Mouse (Mus musculus) MEL (cell line): ENCODE measurements around the gene Hpcal4. TPM values are rescaled to one million over a fixed set of nuclear protein-coding genes. Genes with fewer than 3 reads are reported as not detected.

Experiments used
- DNase-seq: peaks from one replicate; pipeline ENCODE4 v3.0.0; 2011; ENCODE audit warnings: low read depth, low spot score
- H3K27ac ChIP-seq: 2 replicates; pipeline ENCODE4 v1.5.1; 2012; ENCODE audit warnings: low read depth, mild to moderate bottlenecking, control low read depth, low read length, moderate library complexity; ENCODE audit not compliant: control insufficient read depth
- H3K27me3 ChIP-seq, 2 experiments: fragments of 150-350 bp in 1 of 2; sonication (generic) in 1 of 2; 2 replicates each; pipeline ENCODE4 v1.6.1; 2012; ENCODE audit warnings: low read length in 2 of 2, mild to moderate bottlenecking in 2 of 2, improper control_type of control experiment in 1 of 2, moderate library complexity in 1 of 2; ENCODE audit not compliant: insufficient read depth in 2 of 2, control insufficient read depth in 1 of 2
- H3K36me3 ChIP-seq, 2 experiments: 2 replicates each; pipeline ENCODE4 v1.6.1; 2012 to 2014; ENCODE audit warnings: low read length in 2 of 2, improper control_type of control experiment in 1 of 2, inconsistent platforms in 1 of 2, mild to moderate bottlenecking in 1 of 2; ENCODE audit not compliant: insufficient read depth in 2 of 2, control insufficient read depth in 1 of 2
- H3K4me1 ChIP-seq, 2 experiments: fragments of 150-350 bp in 1 of 2; sonication (generic) in 1 of 2; 2 replicates each; pipeline ENCODE4 v1.6.1; 2012; ENCODE audit warnings: low read length in 2 of 2, improper control_type of control experiment in 1 of 2, mild to moderate bottlenecking in 1 of 2; ENCODE audit not compliant: insufficient read depth in 2 of 2, control insufficient read depth in 1 of 2
- H3K4me3 ChIP-seq, 2 experiments: fragments of 150-350 bp in 1 of 2; sonication (generic) in 1 of 2; 2 replicates each; pipeline ENCODE4 v1.5.1; 2012; ENCODE audit warnings: low read depth in 2 of 2, low read length in 2 of 2, mild to moderate bottlenecking in 2 of 2, moderate library complexity in 2 of 2, control low read depth in 1 of 2, improper control_type of control experiment in 1 of 2; ENCODE audit not compliant: control insufficient read depth in 1 of 2, insufficient read depth in 1 of 2
- H3K79me2 ChIP-seq: 2 replicates; pipeline ENCODE4 v1.6.1; 2012; ENCODE audit warnings: mild to moderate bottlenecking, low read length, moderate library complexity; ENCODE audit not compliant: control insufficient read depth, poor library complexity, insufficient read depth
- H3K9ac ChIP-seq: 2 replicates; pipeline ENCODE4 v1.6.1; 2012; ENCODE audit warnings: low read depth, mild to moderate bottlenecking, control low read depth, low read length, moderate library complexity; ENCODE audit not compliant: control insufficient read depth, poor library complexity, severe bottlenecking
- H3K9me3 ChIP-seq: fragments of 150-350 bp; sonication (generic); replicated peaks from 2 replicates; pipeline ENCODE4 v1.6.1; 2012; ENCODE audit warnings: mild to moderate bottlenecking, low read length, improper control_type of control experiment, moderate library complexity; ENCODE audit not compliant: insufficient read depth
- BHLHE40 ChIP-seq: IDR thresholded peaks from 2 replicates; pipeline ENCODE4 v1.6.1; 2012; ENCODE audit warnings: low read depth, mild to moderate bottlenecking, inconsistent platforms, low read length, improper control_type of control experiment, borderline replicate concordance
- CHD2 ChIP-seq: IDR thresholded peaks from 2 replicates; pipeline ENCODE4 v1.6.1; 2011; ENCODE audit warnings: low read length, improper control_type of control experiment
- CTCF ChIP-seq, 3 experiments: IDR thresholded peaks in 2 of 3; conservative IDR thresholded peaks in 1 of 3; 2 replicates each; pipeline ENCODE4 v1.5.1; 2011 to 2012; ENCODE audit warnings: low read length in 3 of 3, low read depth in 2 of 3, mild to moderate bottlenecking in 2 of 3, improper control_type of control experiment in 1 of 3, inconsistent platforms in 1 of 3, mixed read lengths in 1 of 3, moderate library complexity in 1 of 3; ENCODE audit not compliant: control insufficient read depth in 1 of 3, insufficient read depth in 1 of 3, poor library complexity in 1 of 3, severe bottlenecking in 1 of 3
- ELF1 ChIP-seq: IDR thresholded peaks from 2 replicates; pipeline ENCODE4 v1.6.1; 2014; ENCODE audit warnings: low read depth, mild to moderate bottlenecking, inconsistent platforms, low read length, improper control_type of control experiment, moderate library complexity
- HCFC1 ChIP-seq: IDR thresholded peaks from 2 replicates; pipeline ENCODE4 v1.6.1; 2012; ENCODE audit warnings: low read depth, mild to moderate bottlenecking, inconsistent platforms, low read length, improper control_type of control experiment, moderate library complexity
- MAFK ChIP-seq: IDR thresholded peaks from 2 replicates; pipeline ENCODE4 v1.6.1; 2011; ENCODE audit warnings: low read depth, mild to moderate bottlenecking, low read length, improper control_type of control experiment, borderline replicate concordance
- MAX ChIP-seq: IDR thresholded peaks from 2 replicates; pipeline ENCODE4 v1.6.1; 2011; ENCODE audit warnings: low read length, improper control_type of control experiment
- MEF2A ChIP-seq: IDR thresholded peaks from 2 replicates; pipeline ENCODE4 v1.6.1; 2014; ENCODE audit warnings: low read depth, mild to moderate bottlenecking, inconsistent platforms, low read length, improper control_type of control experiment; ENCODE audit not compliant: poor library complexity, insufficient replicate concordance, severe bottlenecking; ENCODE audit errors: extremely low read depth
- NELFE ChIP-seq: IDR thresholded peaks from 2 replicates; pipeline ENCODE4 v1.6.1; 2011; ENCODE audit warnings: low read depth, low read length, improper control_type of control experiment
- NRF1 ChIP-seq: IDR thresholded peaks from 2 replicates; pipeline ENCODE4 v1.6.1; 2014; ENCODE audit warnings: low read depth, mild to moderate bottlenecking, inconsistent platforms, low read length, improper control_type of control experiment, moderate library complexity; ENCODE audit not compliant: poor library complexity, insufficient read depth, severe bottlenecking
- POLR2A ChIP-seq, 2 experiments: IDR thresholded peaks; 2 replicates each; pipeline ENCODE4 v1.6.1; 2011 to 2012; ENCODE audit warnings: low read length in 2 of 2, mild to moderate bottlenecking in 2 of 2, control low read depth in 1 of 2, improper control_type of control experiment in 1 of 2, low read depth in 1 of 2, moderate library complexity in 1 of 2; ENCODE audit not compliant: control insufficient read depth in 1 of 2, insufficient read depth in 1 of 2, poor library complexity in 1 of 2
- POLR2AphosphoS5 ChIP-seq: IDR thresholded peaks from 2 replicates; pipeline ENCODE4 v1.6.1; 2012; ENCODE audit warnings: low read depth, borderline replicate concordance, mild to moderate bottlenecking, inconsistent platforms, low read length, moderate library complexity, mixed read lengths
- RAD21 ChIP-seq: IDR thresholded peaks from 2 replicates; pipeline ENCODE4 v1.6.1; 2011; ENCODE audit warnings: mild to moderate bottlenecking, low read depth, low read length, improper control_type of control experiment
- RCOR1 ChIP-seq: IDR thresholded peaks from 2 replicates; pipeline ENCODE4 v1.6.1; 2012; ENCODE audit warnings: low read depth, mild to moderate bottlenecking, inconsistent platforms, low read length, improper control_type of control experiment
- SIN3A ChIP-seq: IDR thresholded peaks from 2 replicates; pipeline ENCODE4 v1.6.1; 2012; ENCODE audit warnings: low read length, improper control_type of control experiment, inconsistent platforms
- SMC3 ChIP-seq: IDR thresholded peaks from 2 replicates; pipeline ENCODE4 v1.6.1; 2011; ENCODE audit warnings: low read depth, low read length, improper control_type of control experiment
- TAL1 ChIP-seq: IDR thresholded peaks from 2 replicates; pipeline ENCODE4 v1.6.1; 2012; ENCODE audit warnings: mild to moderate bottlenecking, inconsistent platforms, low read length, moderate library complexity, mixed read lengths
- TBP ChIP-seq: IDR thresholded peaks from 2 replicates; pipeline ENCODE4 v1.8.0; 2011; ENCODE audit warnings: low read depth, low read length, improper control_type of control experiment
- TCF12 ChIP-seq: IDR thresholded peaks from 2 replicates; pipeline ENCODE4 v1.6.1; 2014; ENCODE audit warnings: low read depth, mild to moderate bottlenecking, inconsistent platforms, low read length, improper control_type of control experiment, moderate library complexity
- UBTF ChIP-seq: IDR thresholded peaks from 2 replicates; pipeline ENCODE4 v1.6.1; 2012; ENCODE audit warnings: low read depth, mild to moderate bottlenecking, inconsistent platforms, low read length, improper control_type of control experiment, moderate library complexity, borderline replicate concordance; ENCODE audit not compliant: insufficient read depth
- USF1 ChIP-seq: IDR thresholded peaks from 2 replicates; pipeline ENCODE4 v1.6.1; 2014; ENCODE audit warnings: low read depth, mild to moderate bottlenecking, inconsistent platforms, low read length, improper control_type of control experiment, moderate library complexity
- USF2 ChIP-seq, 2 experiments: IDR thresholded peaks; 2 replicates each; pipeline ENCODE4 v1.6.1; 2011 to 2012; ENCODE audit warnings: improper control_type of control experiment in 2 of 2, low read length in 2 of 2, borderline replicate concordance in 1 of 2, inconsistent platforms in 1 of 2, low read depth in 1 of 2, mild to moderate bottlenecking in 1 of 2; ENCODE audit not compliant: insufficient read depth in 1 of 2
- ZC3H11A ChIP-seq: IDR thresholded peaks from 2 replicates; pipeline ENCODE4 v1.6.1; 2012; ENCODE audit warnings: low read depth, mild to moderate bottlenecking, inconsistent platforms, low read length, improper control_type of control experiment
- ZKSCAN1 ChIP-seq: IDR thresholded peaks from 2 replicates; pipeline ENCODE4 v1.6.1; 2012; ENCODE audit warnings: low read depth, mild to moderate bottlenecking, inconsistent platforms, low read length, improper control_type of control experiment, moderate library complexity
- ZMIZ1 ChIP-seq: IDR thresholded peaks from 2 replicates; pipeline ENCODE4 v1.6.1; 2012; ENCODE audit warnings: low read depth, mild to moderate bottlenecking, inconsistent platforms, low read length, improper control_type of control experiment, moderate library complexity
- polyA plus RNA-seq, 2 experiments: library from polyadenylated mRNA; stranded (reverse) in 1 of 2; unstranded in 1 of 2; fragments of >175 nt in 1 of 2; fragments of >200 nt in 1 of 2; gene quantifications; 2 replicates each; pipeline versions ENCODE4 v1.2.1 to v1.2.4; 2012; ENCODE audit warnings: low replicate concordance in 2 of 2, low read depth in 1 of 2; ENCODE audit not compliant: insufficient read length in 2 of 2, insufficient read depth in 1 of 2, missing spikeins in 1 of 2
- total RNA-seq: library from RNA; depleted of rRNA; stranded (reverse); fragments of 300-350 nt; gene quantifications from 2 replicates; pipeline ENCODE4 v1.2.3, GENCODE M21; 2012

The Hpcal4 gene
- total and polyA plus RNA-seq, 3 experiments, result not detected

- H3K9me3 ChIP-seq, result no peaks in the 10 kb centered on the region
Observed at GRCm38 (mm10) chr4:123219720-123220357, 36.8 kb downstream of the Hpcal4 start.

DNA sequence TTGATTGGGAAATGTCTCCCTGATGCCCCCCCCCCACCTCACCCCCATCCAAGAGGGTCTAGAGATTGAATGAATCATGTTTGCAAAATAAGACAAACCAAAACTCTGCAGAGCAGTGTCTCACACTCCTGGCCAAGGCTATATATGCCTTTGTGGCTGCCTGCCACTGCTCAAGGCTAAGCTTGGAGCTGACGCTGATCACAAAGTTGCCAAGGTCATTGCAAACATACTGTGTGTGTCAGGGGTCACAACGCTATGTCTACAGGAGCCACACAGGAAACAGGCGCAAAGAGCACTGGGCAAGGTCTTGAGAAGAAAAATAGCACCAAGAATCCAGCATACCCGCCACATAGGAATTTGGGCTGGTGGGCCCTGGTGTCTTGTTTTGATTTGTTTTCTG, 37.6 kb downstream of the Hpcal4 start:
- TF ChIP-seq MAX, result no peak
- TF ChIP-seq MEF2A, result no peak
- no peak for TF ChIP-seq POLR2AphosphoS5
- no peak for TF ChIP-seq TAL1
- TF ChIP-seq RCOR1, result no peak
- no peak for TF ChIP-seq SMC3
- no peak for TF ChIP-seq ZKSCAN1
- no peak for TF ChIP-seq TBP
- TF ChIP-seq POLR2A (IDR thresholded peaks at IDR 0.05; ENCODE audit: control insufficient read depth in 1 of 2, insufficient read depth in 1 of 2, low read depth in 1 of 2, low read length in 2 of 2, poor library complexity in 1 of 2), result no peak
- no peak for TF ChIP-seq HCFC1
- TF ChIP-seq NELFE, result no peak
- no peak for TF ChIP-seq SIN3A
- no peak for TF ChIP-seq NRF1
- TF ChIP-seq TCF12, result no peak
- TF ChIP-seq ZMIZ1, result no peak
- TF ChIP-seq, all 39 proteins: peak for 0
- DNase-seq, result no peak
- H3K27me3 ChIP-seq, result peaks cover 0 to 3% of the 10 kb centered on the region in 2 experiments; a peak in 2 of 4 replicates
- no peaks in the 10 kb centered on the region for H3K36me3 ChIP-seq
- H3K9ac ChIP-seq, result no peak overlapping the region
- H3K27ac ChIP-seq, result no peak overlapping the region
- H3K4me3 ChIP-seq, result no peak overlapping the region
- H3K4me1 ChIP-seq, result no peaks in the 10 kb centered on the region
- H3K9me3 ChIP-seq, result no peaks in the 10 kb centered on the region
- no peaks in the 10 kb centered on the region for H3K79me2 ChIP-seq

More at GRCm38 (mm10) chr4:123219720-123220357, 36.8 kb downstream of the Hpcal4 start:
- Histone ChIP-seq H3K79me2 (no peaks in the 10 kb centered on the region), H3K36me3 (no peaks in the 10 kb centered on the region)
- TF ChIP-seq RAD21 (peak; percentile 86), ZMIZ1 (no peak), CTCF (IDR thresholded peaks at IDR 0.05 in 2 of 3, conservative IDR thresholded peaks at IDR 0.05 in 1 of 3; ENCODE audit: control insufficient read depth in 1 of 3, insufficient read depth in 1 of 3, low read depth in 2 of 3, low read length in 3 of 3, poor library complexity in 1 of 3, severe bottlenecking in 1 of 3) (peak; percentile 90 to 98 (median 94)), ELF1 (no peak), SMC3 (peak; percentile 81), USF1 (no peak), MAFK (no peak), BHLHE40 (0 out of 2 replicates have a peak, but pooled peaks have one; percentile 31), USF2 (IDR thresholded peaks at IDR 0.05; ENCODE audit: borderline replicate concordance in 1 of 2, insufficient read depth in 1 of 2, low read depth in 1 of 2, low read length in 2 of 2) (no peak), ZKSCAN1 (no peak), UBTF (no peak), CHD2 (no peak), ZC3H11A (peak; percentile 49)
- TF ChIP-seq, all 39 proteins: peak for 5
- peak; percentile 59 for DNase-seq
- no peak overlapping the region for H3K4me3 ChIP-seq
- H3K4me1 ChIP-seq, result no peaks in the 10 kb centered on the region
- no peak overlapping the region for H3K9ac ChIP-seq
- no peak overlapping the region for H3K27ac ChIP-seq
- peaks cover 0 to 3% of the 10 kb centered on the region in 2 experiments; a peak in 2 of 4 replicates for H3K27me3 ChIP-seq
